ENCODE assay signal across 8 mouse cellular contexts in genomic region chr6:139248920-139249547, GRCm38 (mm10).
A peak's percentile ranks its signal among the peaks of the same experiment; 100 is the strongest.
DNase-seq lines count a peak whose midpoint lies in the region; ATAC-seq and TF ChIP-seq lines count a peak whose summit lies in the region.

No protein-coding gene starts in this region.

- no peak overlapping the region for H3K4me2 ChIP-seq in forebrain, embryonic 14.5 days (ENCODE audit: low read length)
- H3K4me2 ChIP-seq in hindbrain, embryonic 16.5 days (ENCODE audit: low read length) = no peak overlapping the region
- H3K4me2 ChIP-seq in midbrain, embryonic 11.5 days = no peak overlapping the region
- H3K4me2 ChIP-seq in stomach, embryonic 15.5 days = no peak overlapping the region

- H3K9ac ChIP-seq in forebrain, embryonic 14.5 days (ENCODE audit: low read length) = no peak overlapping the region
- no peak overlapping the region for H3K9ac ChIP-seq in hindbrain, embryonic 16.5 days (ENCODE audit: low read depth, low read length)
- H3K9ac ChIP-seq in midbrain, embryonic 11.5 days (ENCODE audit: low read length) = no peak overlapping the region
- H3K9ac ChIP-seq in stomach, embryonic 15.5 days = no peak overlapping the region

- H3K9me3 ChIP-seq in forebrain, embryonic 14.5 days (replicated peaks; ENCODE audit: control insufficient read depth, low read length) = no peaks in the 10 kb centered on the region
- H3K9me3 ChIP-seq in hindbrain, embryonic 16.5 days (ENCODE audit: control insufficient read depth, low read length) = no peaks in the 10 kb centered on the region
- H3K9me3 ChIP-seq in midbrain, embryonic 11.5 days (ENCODE audit: control insufficient read depth, low read length) = no peaks in the 10 kb centered on the region
- no peaks in the 10 kb centered on the region for H3K9me3 ChIP-seq in stomach, embryonic 15.5 days

- H3K36me3 ChIP-seq in forebrain, embryonic 14.5 days (ENCODE audit: control insufficient read depth, insufficient read depth, low read length) = no peaks in the 10 kb centered on the region
- H3K36me3 ChIP-seq in hindbrain, embryonic 16.5 days (ENCODE audit: control insufficient read depth, insufficient read depth, low read length) = no peaks in the 10 kb centered on the region
- H3K36me3 ChIP-seq in midbrain, embryonic 11.5 days (ENCODE audit: control insufficient read depth, insufficient read depth, low read length) = no peaks in the 10 kb centered on the region
- H3K36me3 ChIP-seq in stomach, embryonic 15.5 days = no peaks in the 10 kb centered on the region

- peak; percentile 91 for ATAC-seq in forebrain, embryonic 14.5 days
- peak; percentile 89 for ATAC-seq in hindbrain, embryonic 16.5 days
- peak; percentile 90 for ATAC-seq in midbrain, embryonic 11.5 days (ENCODE audit: low FRiP score)
- peak; percentile 60; the same call in 1 of the 2 replicates for ATAC-seq in stomach, embryonic 15.5 days (ENCODE audit: insufficient read depth, low FRiP score, low read depth)

- DNase-seq in gastrocnemius, adult 2 months = peak; percentile 41
- no peak for DNase-seq in gastrocnemius, postnatal 36 days
- DNase-seq in forebrain, embryonic 14.5 days (ENCODE audit: low spot score) = peak; percentile 86
- peak; percentile 65 to 72 for DNase-seq in left cerebral cortex, adult 2 months (ENCODE audit: extremely low spot score in 1 of 2, low spot score in 2 of 2)
- DNase-seq in midbrain, embryonic 11.5 days (ENCODE audit: low spot score, missing footprints) = peak; percentile 94

- 33% methylated on average over 11 of the region's 11 CpGs for WGBS in forebrain, embryonic 14.5 days
- 37% methylated on average over 11 of the region's 11 CpGs for WGBS in hindbrain, embryonic 16.5 days
- 39% methylated on average over 11 of the region's 11 CpGs for WGBS in midbrain, embryonic 11.5 days
- WGBS in stomach, embryonic 15.5 days = 33% methylated on average over 11 of the region's 11 CpGs

- no peak overlapping the region for H3K27ac ChIP-seq in gastrocnemius, adult 2 months
- H3K27ac ChIP-seq in brown adipose tissue, adult 24 weeks (replicated peaks; ENCODE audit: low read depth, low read length) = no peak overlapping the region
- no peak overlapping the region for H3K27ac ChIP-seq in forebrain, embryonic 14.5 days (ENCODE audit: low read depth, low read length)
- H3K27ac ChIP-seq in hindbrain, embryonic 16.5 days (ENCODE audit: low read depth, low read length) = no peak overlapping the region
- no peak overlapping the region for H3K27ac ChIP-seq in left cerebral cortex, adult 2 months
- H3K27ac ChIP-seq in midbrain, embryonic 11.5 days (ENCODE audit: low read depth, low read length) = no peak overlapping the region
- H3K27ac ChIP-seq in stomach, embryonic 15.5 days = no peak overlapping the region

- no peaks in the 10 kb centered on the region for H3K27me3 ChIP-seq in forebrain, embryonic 14.5 days (replicated peaks; ENCODE audit: control insufficient read depth, insufficient read depth, low read length)
- H3K27me3 ChIP-seq in hindbrain, embryonic 16.5 days (replicated peaks; ENCODE audit: control insufficient read depth, insufficient read depth, low read length) = no peaks in the 10 kb centered on the region
- H3K27me3 ChIP-seq in midbrain, embryonic 11.5 days (ENCODE audit: control insufficient read depth, insufficient read depth, low read length) = no peaks in the 10 kb centered on the region
- H3K27me3 ChIP-seq in stomach, embryonic 15.5 days (replicated peaks) = no peaks in the 10 kb centered on the region

- intact Hi-C loops in gastrocnemius, adult 2 months (cut with DNase I) = no loop called here
- intact Hi-C loops in gastrocnemius, postnatal 36 days (cut with DNase I) = no loop called here
- intact Hi-C loops in left cerebral cortex, adult 2 months (cut with DNase I) = loop anchor here (1.0 kb wide), 1 partner anchor 772 kb away; no protein-coding TSS in a partner anchor

- H3K4me3 ChIP-seq in gastrocnemius, adult 2 months = peak overlapping the region; percentile 62
- H3K4me3 ChIP-seq in brown adipose tissue, adult 24 weeks (ENCODE audit: insufficient read depth, low read depth, low read length) = peak overlapping the region; percentile 3; the same call in 1 of the 2 replicates
- H3K4me3 ChIP-seq in forebrain, embryonic 14.5 days (ENCODE audit: low read depth, low read length) = no peak overlapping the region
- H3K4me3 ChIP-seq in hindbrain, embryonic 16.5 days (ENCODE audit: low read length) = no peak overlapping the region
- H3K4me3 ChIP-seq in left cerebral cortex, adult 2 months = peak overlapping the region; percentile 9; the same call in 1 of the 2 replicates
- no peak overlapping the region for H3K4me3 ChIP-seq in midbrain, embryonic 11.5 days (ENCODE audit: low read depth, low read length)
- no peak overlapping the region for H3K4me3 ChIP-seq in stomach, embryonic 15.5 days (replicated peaks)

- TF ChIP-seq CTCF in gastrocnemius, adult 2 months (IDR thresholded peaks at IDR 0.05) = peak; percentile 74
- TF ChIP-seq CTCF in left cerebral cortex, adult 2 months (IDR thresholded peaks at IDR 0.05) = peak; percentile 77

- H3K4me1 ChIP-seq in brown adipose tissue, adult 24 weeks (ENCODE audit: control insufficient read depth, insufficient read depth, insufficient read length, low read length) = no peaks in the 10 kb centered on the region
- no peaks in the 10 kb centered on the region for H3K4me1 ChIP-seq in forebrain, embryonic 14.5 days (ENCODE audit: control insufficient read depth, insufficient read depth, low read length)
- no peaks in the 10 kb centered on the region for H3K4me1 ChIP-seq in hindbrain, embryonic 16.5 days (ENCODE audit: control insufficient read depth, insufficient read depth, low read depth, low read length)
- H3K4me1 ChIP-seq in midbrain, embryonic 11.5 days (ENCODE audit: control insufficient read depth, insufficient read depth, low read length) = no peaks in the 10 kb centered on the region
- no peaks in the 10 kb centered on the region for H3K4me1 ChIP-seq in stomach, embryonic 15.5 days

Comparison
In these comparisons a context has a peak if more than half of its experiments do, and no peak if none do; other contexts are left out.
1. DNase-seq: peak in gastrocnemius, adult 2 months (single experiment), forebrain, embryonic 14.5 days (single experiment), left cerebral cortex, adult 2 months (2 of 2) and midbrain, embryonic 11.5 days (single experiment); none in gastrocnemius, postnatal 36 days (0 of 2).
2. H3K4me3 ChIP-seq: peak in gastrocnemius, adult 2 months (single experiment), brown adipose tissue, adult 24 weeks (single experiment) and left cerebral cortex, adult 2 months (single experiment); none in forebrain, embryonic 14.5 days (single experiment), hindbrain, embryonic 16.5 days (single experiment), midbrain, embryonic 11.5 days (single experiment) and stomach, embryonic 15.5 days (single experiment).
3. Peak in every context shown above with its lines, with median percentiles within 50 percentile points of each other: ATAC-seq.